Mouse (Mus musculus): ENCODE measurements around the gene Il17rb. TPM values are rescaled to one million over a fixed set of nuclear protein-coding genes. Genes with fewer than 3 reads are reported as not detected.

The Il17rb gene
- polyA plus RNA-seq, 1 experiment from 2014 or later = 4.5 TPM

GRCm38 (mm10) chr14:30009864-30010560 is 1.3 kb upstream of the Il17rb start:
- no peaks in the 10 kb centered on the region for H3K9me3 ChIP-seq (replicated peaks; ENCODE audit: control insufficient read depth, low read length)
- WGBS = 50% methylated on average over 10 of the region's 10 CpGs
- no peak overlapping the region; the same call in 1 of the 2 replicates for H3K27ac ChIP-seq (ENCODE audit: low read length)
- ATAC-seq (replicated peaks; ENCODE audit: extremely low read depth, insufficient read depth, low FRiP score) = peak; percentile 11; the same call in 1 of the 2 replicates
- peaks cover 20% of the 10 kb centered on the region for H3K27me3 ChIP-seq (ENCODE audit: control insufficient read depth, insufficient read depth, low read length)
- H3K4me2 ChIP-seq (ENCODE audit: low read depth, low read length) = peak overlapping the region; percentile 31
- no peaks in the 10 kb centered on the region for H3K36me3 ChIP-seq (ENCODE audit: control insufficient read depth, insufficient read depth)
- H3K4me3 ChIP-seq (ENCODE audit: low read length) = no peak overlapping the region
- H3K4me1 ChIP-seq (ENCODE audit: control insufficient read depth, insufficient read depth, low read length) = peaks cover 10% of the 10 kb centered on the region
- no peak overlapping the region for H3K9ac ChIP-seq (ENCODE audit: low read length)

DNA sequence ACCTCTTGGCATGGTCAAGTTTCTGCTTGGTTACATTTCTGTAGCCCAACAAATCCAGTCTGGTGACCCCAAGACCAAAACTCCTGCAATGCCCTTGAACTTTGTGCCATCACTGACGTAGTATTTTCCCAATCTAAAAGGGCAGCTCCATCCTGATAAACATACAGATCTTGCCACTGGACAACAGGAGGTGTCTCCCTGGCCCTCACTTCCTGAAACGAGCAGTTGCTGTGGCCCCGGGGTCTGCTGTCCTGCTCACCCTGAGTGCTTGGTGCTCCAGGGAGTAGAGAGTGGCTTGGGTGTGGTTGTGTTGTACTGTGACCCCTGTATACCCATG is 9.3 kb downstream of the Il17rb start:
- no peak overlapping the region for H3K4me2 ChIP-seq (ENCODE audit: low read depth, low read length)
- no peak overlapping the region for H3K9ac ChIP-seq (ENCODE audit: low read length)
- 72% methylated on average over 3 of the region's 3 CpGs for WGBS
- 0 out of 2 replicates have a peak, but pooled peaks cover 2% of the 10 kb centered on the region for H3K4me1 ChIP-seq (ENCODE audit: control insufficient read depth, insufficient read depth, low read length)
- no peak overlapping the region for H3K27ac ChIP-seq (ENCODE audit: low read length)
- H3K9me3 ChIP-seq (replicated peaks; ENCODE audit: control insufficient read depth, low read length) = no peaks in the 10 kb centered on the region
- no peaks in the 10 kb centered on the region for H3K27me3 ChIP-seq (ENCODE audit: control insufficient read depth, insufficient read depth, low read length)
- H3K4me3 ChIP-seq (ENCODE audit: low read length) = no peak overlapping the region
- no peak for ATAC-seq (replicated peaks; ENCODE audit: extremely low read depth, insufficient read depth, low FRiP score)
- peaks cover 21% of the 10 kb centered on the region for H3K36me3 ChIP-seq (ENCODE audit: control insufficient read depth, insufficient read depth)

DNA sequence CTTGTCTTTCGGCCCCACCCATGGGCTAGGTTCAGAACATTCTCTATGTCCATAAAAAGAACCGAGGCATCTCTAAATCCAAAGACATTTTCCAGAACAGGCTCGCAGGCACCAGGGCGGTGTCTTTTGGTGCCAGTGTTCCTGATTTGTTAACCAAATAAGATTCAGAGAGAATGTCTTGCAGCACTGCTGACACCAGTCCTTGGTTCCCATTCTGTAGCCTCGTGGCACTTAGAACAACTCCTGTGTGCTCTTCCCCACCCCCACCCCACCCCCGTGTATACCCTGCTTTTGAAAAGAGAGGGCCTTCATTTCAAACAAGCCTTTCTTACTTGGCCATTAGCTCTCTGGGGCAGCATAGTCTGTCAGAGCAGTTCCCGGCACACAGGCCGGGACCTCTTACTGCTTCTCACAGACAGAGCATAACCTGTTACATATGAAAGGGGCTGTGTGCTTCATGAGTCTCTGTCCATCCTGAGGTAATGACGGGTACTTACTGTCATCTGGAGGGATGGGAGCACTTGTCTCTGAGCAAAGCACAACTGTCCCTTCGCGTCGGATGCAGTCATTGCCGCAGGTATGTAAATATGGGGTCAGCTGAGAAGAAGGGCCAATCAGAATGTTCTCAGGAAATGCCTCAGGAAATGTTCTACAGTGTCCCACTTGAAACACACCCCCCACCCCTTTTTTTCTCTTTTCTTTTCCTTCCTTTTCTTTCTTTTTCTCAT is 9.8 kb downstream of the Il17rb start:
- 82% methylated on average over 13 of the region's 13 CpGs for WGBS
- Histone ChIP-seq H3K27me3 (ENCODE audit: control insufficient read depth, insufficient read depth, low read length) (no peaks in the 10 kb centered on the region), H3K4me2 (ENCODE audit: low read depth, low read length) (no peak overlapping the region), H3K4me1 (ENCODE audit: control insufficient read depth, insufficient read depth, low read length) (0 out of 2 replicates have a peak, but pooled peaks cover 2% of the 10 kb centered on the region), H3K9ac (ENCODE audit: low read length) (no peak overlapping the region), H3K9me3 (replicated peaks; ENCODE audit: control insufficient read depth, low read length) (no peaks in the 10 kb centered on the region), H3K4me3 (ENCODE audit: low read length) (no peak overlapping the region), H3K36me3 (ENCODE audit: control insufficient read depth, insufficient read depth) (peaks cover 25% of the 10 kb centered on the region), H3K27ac (ENCODE audit: low read length) (no peak overlapping the region)
- ATAC-seq (replicated peaks; ENCODE audit: extremely low read depth, insufficient read depth, low FRiP score) = no peak

DNA sequence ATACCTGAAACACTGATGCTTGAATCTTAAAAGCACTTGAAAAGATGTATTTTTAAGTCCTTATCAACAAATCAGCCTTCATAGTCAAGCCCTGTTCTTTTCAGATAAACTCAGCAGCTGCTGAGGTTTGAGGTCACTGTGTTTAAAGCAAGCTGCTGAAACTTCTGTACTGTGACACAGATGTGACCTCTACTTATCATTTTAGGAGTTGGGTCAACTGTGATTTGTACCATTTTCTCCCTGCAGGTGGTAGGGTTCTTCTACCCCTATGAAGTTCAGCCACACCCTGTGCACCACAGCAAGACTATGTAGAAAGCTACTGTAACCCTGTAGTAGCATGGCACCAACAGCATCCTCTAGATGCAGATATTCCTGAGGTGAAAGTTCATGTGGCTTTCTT is 11.4 kb downstream of the Il17rb start:
- no peak; the same call in 1 of the 2 replicates for ATAC-seq (replicated peaks; ENCODE audit: extremely low read depth, insufficient read depth, low FRiP score)
- Histone ChIP-seq H3K4me3 (ENCODE audit: low read length) (no peak overlapping the region), H3K9me3 (replicated peaks; ENCODE audit: control insufficient read depth, low read length) (no peaks in the 10 kb centered on the region), H3K27me3 (ENCODE audit: control insufficient read depth, insufficient read depth, low read length) (no peaks in the 10 kb centered on the region), H3K4me2 (ENCODE audit: low read depth, low read length) (no peak overlapping the region), H3K4me1 (ENCODE audit: control insufficient read depth, insufficient read depth, low read length) (0 out of 2 replicates have a peak, but pooled peaks cover 2% of the 10 kb centered on the region), H3K9ac (ENCODE audit: low read length) (no peak overlapping the region), H3K36me3 (ENCODE audit: control insufficient read depth, insufficient read depth) (peaks cover 41% of the 10 kb centered on the region), H3K27ac (ENCODE audit: low read length) (no peak overlapping the region)

GRCm38 (mm10) chr14:29996000-29996751 is 12.5 kb downstream of the Il17rb start:
- Histone ChIP-seq H3K9me3 (replicated peaks; ENCODE audit: control insufficient read depth, low read length) (no peaks in the 10 kb centered on the region), H3K4me1 (ENCODE audit: control insufficient read depth, insufficient read depth, low read length) (0 out of 2 replicates have a peak, but pooled peaks cover 2% of the 10 kb centered on the region), H3K27me3 (ENCODE audit: control insufficient read depth, insufficient read depth, low read length) (no peaks in the 10 kb centered on the region), H3K4me3 (ENCODE audit: low read length) (no peak overlapping the region), H3K27ac (ENCODE audit: low read length) (no peak overlapping the region), H3K9ac (ENCODE audit: low read length) (no peak overlapping the region), H3K4me2 (ENCODE audit: low read depth, low read length) (no peak overlapping the region), H3K36me3 (ENCODE audit: control insufficient read depth, insufficient read depth) (peaks cover 50% of the 10 kb centered on the region)
- 89% methylated on average over 11 of the region's 11 CpGs for WGBS
- no peak for ATAC-seq (replicated peaks; ENCODE audit: extremely low read depth, insufficient read depth, low FRiP score)

GRCm38 (mm10) chr14:29994976-29995375 is 13.7 kb downstream of the Il17rb start:
- no peak overlapping the region for H3K4me2 ChIP-seq (ENCODE audit: low read depth, low read length)
- H3K27ac ChIP-seq (ENCODE audit: low read length) = no peak overlapping the region
- 89% methylated on average over 4 of the region's 4 CpGs for WGBS
- H3K27me3 ChIP-seq (ENCODE audit: control insufficient read depth, insufficient read depth, low read length) = no peaks in the 10 kb centered on the region
- H3K36me3 ChIP-seq (ENCODE audit: control insufficient read depth, insufficient read depth) = peaks cover 59% of the 10 kb centered on the region
- no peak overlapping the region for H3K9ac ChIP-seq (ENCODE audit: low read length)
- H3K4me3 ChIP-seq (ENCODE audit: low read length) = no peak overlapping the region
- 0 out of 2 replicates have a peak, but pooled peaks cover 2% of the 10 kb centered on the region for H3K4me1 ChIP-seq (ENCODE audit: control insufficient read depth, insufficient read depth, low read length)
- H3K9me3 ChIP-seq (replicated peaks; ENCODE audit: control insufficient read depth, low read length) = no peaks in the 10 kb centered on the region
- ATAC-seq (replicated peaks; ENCODE audit: extremely low read depth, insufficient read depth, low FRiP score) = no peak

- WGBS = 90% methylated on average over 4 of the region's 4 CpGs
- no peak overlapping the region for H3K4me2 ChIP-seq (ENCODE audit: low read depth, low read length)
- H3K9ac ChIP-seq (ENCODE audit: low read length) = no peak overlapping the region
- no peak for ATAC-seq (replicated peaks; ENCODE audit: extremely low read depth, insufficient read depth, low FRiP score)
- H3K4me1 ChIP-seq (ENCODE audit: control insufficient read depth, insufficient read depth, low read length) = no peaks in the 10 kb centered on the region
- no peaks in the 10 kb centered on the region for H3K9me3 ChIP-seq (replicated peaks; ENCODE audit: control insufficient read depth, low read length)
- no peak overlapping the region for H3K4me3 ChIP-seq (ENCODE audit: low read length)
- peaks cover 90% of the 10 kb centered on the region for H3K36me3 ChIP-seq (ENCODE audit: control insufficient read depth, insufficient read depth)
- no peaks in the 10 kb centered on the region for H3K27me3 ChIP-seq (ENCODE audit: control insufficient read depth, insufficient read depth, low read length)
- H3K27ac ChIP-seq (ENCODE audit: low read length) = no peak overlapping the region
Measured at GRCm38 (mm10) chr14:29988337-29988736, 20.4 kb downstream of the Il17rb start.

GRCm38 (mm10) chr14:29987739-29988138 is 21.0 kb downstream of the Il17rb start:
- no peak overlapping the region for H3K9ac ChIP-seq (ENCODE audit: low read length)
- no peak overlapping the region for H3K27ac ChIP-seq (ENCODE audit: low read length)
- WGBS = 84% methylated on average over 9 of the region's 9 CpGs
- H3K27me3 ChIP-seq (ENCODE audit: control insufficient read depth, insufficient read depth, low read length) = no peaks in the 10 kb centered on the region
- peaks cover 89% of the 10 kb centered on the region for H3K36me3 ChIP-seq (ENCODE audit: control insufficient read depth, insufficient read depth)
- no peak overlapping the region for H3K4me3 ChIP-seq (ENCODE audit: low read length)
- no peaks in the 10 kb centered on the region for H3K9me3 ChIP-seq (replicated peaks; ENCODE audit: control insufficient read depth, low read length)
- no peak for ATAC-seq (replicated peaks; ENCODE audit: extremely low read depth, insufficient read depth, low FRiP score)
- no peaks in the 10 kb centered on the region for H3K4me1 ChIP-seq (ENCODE audit: control insufficient read depth, insufficient read depth, low read length)
- H3K4me2 ChIP-seq (ENCODE audit: low read depth, low read length) = no peak overlapping the region

DNA sequence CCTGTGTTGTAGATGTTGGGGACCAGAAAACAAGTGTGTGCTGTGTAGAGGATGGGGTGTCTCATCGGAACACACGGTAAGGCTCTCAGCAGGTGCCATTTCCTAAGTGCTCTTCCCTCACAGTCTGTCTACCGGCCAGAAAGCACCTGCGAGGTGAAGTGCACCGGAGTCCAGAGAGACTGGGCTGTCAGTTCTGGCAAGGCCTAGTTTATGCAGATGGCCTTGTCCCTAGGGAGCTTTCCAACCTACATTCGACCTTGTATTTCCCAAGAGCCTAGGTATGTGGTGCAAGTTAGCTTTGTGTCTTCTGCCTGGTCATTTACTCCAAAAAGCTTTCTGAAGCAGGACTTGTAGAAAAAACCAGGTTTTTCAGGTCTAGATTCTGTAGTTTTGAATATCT is 21.4 kb downstream of the Il17rb start:
- peaks cover 90% of the 10 kb centered on the region for H3K36me3 ChIP-seq (ENCODE audit: control insufficient read depth, insufficient read depth)
- H3K4me1 ChIP-seq (ENCODE audit: control insufficient read depth, insufficient read depth, low read length) = no peaks in the 10 kb centered on the region
- no peak overlapping the region for H3K4me2 ChIP-seq (ENCODE audit: low read depth, low read length)
- 89% methylated on average over 6 of the region's 6 CpGs for WGBS
- no peak overlapping the region for H3K9ac ChIP-seq (ENCODE audit: low read length)
- H3K27ac ChIP-seq (ENCODE audit: low read length) = no peak overlapping the region
- H3K4me3 ChIP-seq (ENCODE audit: low read length) = no peak overlapping the region
- H3K9me3 ChIP-seq (replicated peaks; ENCODE audit: control insufficient read depth, low read length) = no peaks in the 10 kb centered on the region
- H3K27me3 ChIP-seq (ENCODE audit: control insufficient read depth, insufficient read depth, low read length) = no peaks in the 10 kb centered on the region
- no peak for ATAC-seq (replicated peaks; ENCODE audit: extremely low read depth, insufficient read depth, low FRiP score)
